Mouse (Mus musculus) neural tube, embryonic 10.5 days (tissue): ENCODE measurements at regions not wholly inside any gene's neighbourhood (a gene's known extent, or its start where the extent isn't known, plus 50 kb on each side); places are given as distances from the start of the nearest gene placed in this dataset.

Source experiments
- DNase-seq: peaks from one replicate; pipeline ENCODE4 v3.0.0-alpha.2; 2017; ENCODE audit warnings: low spot score; ENCODE audit errors: extremely low spot score

DNA sequence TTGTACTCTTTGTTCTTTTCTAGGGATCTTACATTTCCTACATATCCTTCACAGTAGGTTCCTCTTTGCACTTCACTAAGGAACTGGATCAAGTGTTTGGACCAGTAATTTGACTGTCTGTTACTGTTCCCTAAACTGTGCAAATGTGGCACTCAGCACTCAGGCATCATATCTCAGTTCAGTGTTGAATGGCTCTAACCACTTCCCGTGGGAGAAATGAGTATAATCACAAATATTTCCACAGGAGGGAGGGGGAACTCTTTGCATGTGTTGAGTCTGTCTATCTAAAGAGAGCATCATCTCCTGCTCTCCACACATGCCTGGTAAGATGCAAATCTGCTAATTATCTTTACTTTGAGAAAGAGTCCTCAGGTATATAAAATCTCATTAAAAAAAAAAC, 588.5 kb downstream of the Plod2 start:
- no peak for DNase-seq

DNA sequence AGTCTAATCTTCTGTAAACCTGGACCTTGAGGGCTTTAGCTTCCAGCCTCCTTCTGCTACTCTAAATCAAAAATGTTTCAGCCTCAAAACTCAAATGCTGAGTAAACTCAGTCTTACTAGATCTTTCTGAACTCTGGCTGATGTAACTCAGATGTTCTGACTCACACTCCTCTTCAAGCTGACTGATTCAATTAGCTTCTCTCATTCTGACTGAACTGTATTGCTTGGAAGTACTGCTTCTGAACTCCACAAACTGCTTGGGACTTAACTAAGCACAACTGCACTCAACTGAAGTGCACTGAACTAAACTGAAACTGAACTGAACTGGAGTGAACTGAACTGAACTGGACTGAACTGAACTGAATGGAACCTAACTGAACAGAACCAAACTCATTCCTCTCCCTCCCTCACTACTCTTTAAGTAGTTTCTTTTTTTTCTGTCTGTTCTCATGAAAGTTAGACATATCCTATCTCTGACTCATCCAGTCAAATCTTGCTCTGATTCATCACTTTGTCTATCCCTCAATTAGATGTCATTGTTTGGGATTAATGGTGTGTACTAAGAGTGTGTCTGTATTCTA, 589.7 kb downstream of the Plod2 start:
- DNase-seq: no peak

DNA sequence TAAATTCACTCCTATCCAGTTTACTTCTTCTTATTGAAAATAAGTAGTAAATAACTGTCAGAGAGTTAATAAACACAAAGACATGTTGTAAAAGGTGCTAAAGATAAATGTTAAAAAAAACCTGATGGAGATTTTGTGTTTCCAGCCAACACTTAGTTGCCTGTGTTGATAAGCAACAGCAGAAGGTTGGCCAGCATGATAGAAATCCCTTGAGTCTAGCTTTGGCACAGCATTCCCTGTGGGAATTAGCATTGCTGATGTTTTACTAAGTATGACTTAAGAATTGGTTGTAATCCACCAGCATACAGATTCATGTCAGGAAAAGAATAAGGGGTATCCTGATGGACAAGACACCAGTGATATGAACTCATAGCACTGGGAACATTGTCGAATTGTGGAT, 594.3 kb downstream of the Plod2 start:
- no peak for DNase-seq

DNA sequence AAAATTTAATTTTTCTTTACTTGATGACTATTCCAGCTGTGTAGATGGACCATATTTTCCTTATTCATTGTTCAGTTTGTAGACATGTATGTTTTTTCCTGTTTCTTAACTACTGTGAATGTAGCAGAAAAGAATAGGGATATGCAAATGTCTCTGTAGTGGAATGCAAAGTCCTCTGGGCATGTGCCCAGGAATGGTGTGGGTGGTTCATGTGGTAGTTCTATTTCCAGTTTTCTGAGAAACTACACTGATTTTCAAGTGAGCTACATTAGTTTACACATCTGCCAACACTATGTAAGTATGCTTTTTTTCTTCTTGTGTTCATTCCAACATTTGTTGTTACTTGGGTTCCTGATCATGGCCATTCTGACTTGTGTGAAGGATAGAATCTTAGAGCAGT, 628.0 kb downstream of the Plod2 start:
- DNase-seq: no peak

DNA sequence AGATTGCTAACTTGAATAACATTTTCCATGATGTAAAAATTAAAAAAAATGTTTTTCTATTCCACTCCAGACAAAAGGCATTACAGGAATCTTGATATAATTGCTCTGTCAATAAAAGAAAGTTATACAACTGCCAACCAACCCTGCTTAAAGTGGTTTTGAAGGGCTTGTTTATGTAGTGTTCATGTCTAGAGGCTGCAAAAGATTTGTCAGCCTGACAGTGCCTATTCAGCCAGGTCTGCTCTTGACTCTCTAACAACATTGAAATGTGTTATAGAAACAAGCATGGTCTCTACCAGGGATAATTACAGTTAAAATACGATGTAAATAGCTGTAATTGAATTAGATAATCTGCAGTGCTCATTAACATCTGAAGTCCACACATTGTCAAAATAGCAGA, 644.6 kb downstream of the Plod2 start:
- no peak for DNase-seq

DNA sequence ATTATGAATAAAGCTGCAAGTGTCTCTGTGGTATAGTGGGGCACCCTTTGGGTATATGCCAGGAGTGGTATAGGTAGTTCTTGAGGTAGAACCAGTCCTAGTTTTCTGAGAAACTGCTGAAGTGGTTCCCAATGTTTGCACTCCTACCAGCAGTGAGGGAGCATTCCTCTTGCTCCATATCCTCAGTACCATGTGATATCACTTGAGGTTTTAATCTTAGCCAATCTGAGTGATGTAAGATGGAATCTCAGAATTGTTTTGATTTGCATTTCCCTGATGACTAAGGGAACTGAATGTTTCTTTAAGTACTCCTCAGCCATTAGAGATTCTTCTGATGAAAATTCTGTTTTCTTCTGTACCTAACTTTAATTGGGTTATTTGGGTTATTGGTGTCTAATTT, 690.5 kb downstream of the Plod2 start:
- DNase-seq: no peak

DNA sequence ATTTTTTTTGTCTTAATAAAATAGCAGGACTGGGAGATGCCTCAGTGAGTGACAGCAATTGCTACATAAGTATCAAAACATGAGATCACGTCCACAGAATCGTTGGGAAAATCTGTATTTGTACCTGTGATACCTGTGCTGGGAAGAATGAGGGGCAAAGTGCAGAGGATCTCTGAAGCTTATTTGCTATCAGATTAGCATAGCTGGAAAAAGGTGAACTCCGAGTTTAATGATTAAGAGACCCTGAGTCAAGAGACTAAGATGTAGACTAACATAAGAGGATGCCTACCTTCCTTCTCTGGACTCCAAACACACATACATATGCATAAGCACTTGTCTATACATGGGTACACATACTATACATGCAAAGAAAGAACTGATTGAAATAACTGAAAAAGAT, 710.1 kb downstream of the Plod2 start:
- DNase-seq: no peak

DNA sequence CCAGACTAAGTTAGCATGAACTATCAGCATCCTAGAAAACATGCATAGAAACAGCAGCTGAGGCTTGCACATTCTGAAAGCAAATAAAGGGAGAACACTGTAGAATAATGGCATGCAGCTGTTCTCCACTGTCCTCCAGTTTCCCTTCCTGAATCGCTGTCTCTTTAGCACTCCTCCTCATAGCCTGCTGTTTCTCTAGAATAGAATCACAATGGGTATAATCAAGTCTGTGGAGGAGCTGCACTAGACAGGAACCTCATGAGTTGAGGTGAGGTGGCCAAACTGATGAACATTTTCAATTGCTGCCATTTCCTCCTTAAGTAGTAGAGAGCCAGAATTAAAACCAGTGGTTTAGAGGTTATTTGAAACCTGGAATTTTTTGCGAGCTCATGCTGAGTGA, 755.3 kb downstream of the Plod2 start:
- no peak for DNase-seq

DNA sequence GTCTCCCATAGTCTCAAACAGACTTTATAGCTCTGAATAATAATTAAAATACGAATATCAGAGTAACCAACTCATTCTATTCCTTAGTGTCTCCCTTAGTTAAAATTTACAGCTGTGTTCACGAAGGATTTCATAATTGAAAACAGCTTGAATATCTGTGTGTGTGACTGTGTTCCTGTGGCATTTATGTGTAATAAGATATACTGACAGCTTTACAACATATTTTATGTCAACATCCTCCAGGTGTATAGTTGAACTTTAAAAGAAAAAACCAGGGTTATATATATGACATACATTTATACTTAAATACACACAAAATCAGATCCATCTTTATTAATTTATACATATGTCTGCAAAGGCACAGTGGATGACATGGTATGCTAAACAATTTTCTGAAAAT, 764.7 kb downstream of the Plod2 start:
- no peak for DNase-seq

DNA sequence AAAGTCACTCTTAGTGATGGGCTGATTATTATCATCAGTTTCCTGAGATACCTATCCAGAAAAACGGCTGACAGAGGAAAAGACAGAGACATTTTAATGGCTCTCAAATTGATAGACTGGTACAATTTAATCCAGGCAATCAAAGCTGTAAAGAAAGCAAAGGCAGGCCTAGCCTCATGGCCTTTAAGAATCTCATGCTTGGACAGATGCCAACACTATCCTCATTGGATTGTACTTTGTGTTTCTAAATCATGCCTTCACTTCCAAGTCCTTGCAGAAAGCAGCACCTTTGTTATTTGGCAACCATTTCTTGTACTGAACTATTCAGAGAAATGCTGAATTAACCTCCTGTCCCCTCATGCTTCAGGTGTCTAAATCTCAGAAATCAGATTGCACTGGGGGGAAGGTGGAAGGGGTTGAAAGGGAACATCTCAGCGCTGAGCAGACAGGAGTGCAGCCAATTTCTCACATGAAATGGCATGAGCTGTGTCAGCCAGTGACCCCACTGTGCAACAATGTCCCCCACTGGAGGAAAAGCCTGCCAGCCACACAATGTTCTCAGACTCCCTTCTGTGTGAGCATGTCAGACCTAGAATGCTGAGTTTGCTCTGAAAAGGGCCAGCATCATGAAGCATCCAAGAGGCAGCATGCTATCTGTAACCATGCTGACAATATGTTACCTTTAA, 787.1 kb downstream of the Plod2 start:
- DNase-seq: no peak
